Mouse (Mus musculus): ENCODE data around the gene Foxg1. TPM values are rescaled to one million over a fixed set of nuclear protein-coding genes. Genes with fewer than 3 reads are reported as not detected.

The Foxg1 gene
- total RNA-seq, 2 experiments from 2014 or later = not detected

DNA sequence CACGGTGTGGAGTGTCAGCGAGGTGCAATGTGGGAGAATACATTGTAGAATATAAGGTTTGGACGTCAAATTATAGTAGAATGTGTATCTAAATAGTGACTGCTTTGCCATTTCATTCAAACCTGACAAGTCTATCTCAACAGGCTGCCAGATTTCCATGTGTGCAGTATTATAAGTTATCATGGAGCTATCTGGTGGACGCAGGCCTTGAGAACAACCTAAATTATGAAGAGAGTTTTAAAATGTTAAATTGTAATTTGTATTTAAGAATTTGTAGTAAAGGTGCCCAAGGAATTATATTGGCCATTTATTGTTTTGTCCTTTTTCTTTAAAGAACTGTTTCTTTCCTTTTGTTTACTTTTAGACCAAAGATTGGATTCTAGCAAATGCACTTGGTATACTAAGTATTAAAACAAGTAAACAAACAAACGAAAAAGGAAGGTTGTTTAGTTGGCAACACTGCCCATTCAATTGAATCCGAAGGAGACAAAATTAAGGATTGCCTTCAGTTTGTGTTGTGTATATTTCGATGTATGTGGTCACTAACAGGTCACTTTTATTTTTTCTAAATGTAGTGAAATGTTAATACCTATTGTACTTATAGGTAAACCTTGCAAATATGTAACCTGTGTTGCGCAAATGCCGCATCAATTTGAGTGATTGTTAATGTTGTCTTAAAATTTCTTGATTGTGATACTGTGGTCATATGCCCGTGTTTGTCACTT is 3.8 kb downstream of the Foxg1 start:
- DNase-seq = no peak

DNA sequence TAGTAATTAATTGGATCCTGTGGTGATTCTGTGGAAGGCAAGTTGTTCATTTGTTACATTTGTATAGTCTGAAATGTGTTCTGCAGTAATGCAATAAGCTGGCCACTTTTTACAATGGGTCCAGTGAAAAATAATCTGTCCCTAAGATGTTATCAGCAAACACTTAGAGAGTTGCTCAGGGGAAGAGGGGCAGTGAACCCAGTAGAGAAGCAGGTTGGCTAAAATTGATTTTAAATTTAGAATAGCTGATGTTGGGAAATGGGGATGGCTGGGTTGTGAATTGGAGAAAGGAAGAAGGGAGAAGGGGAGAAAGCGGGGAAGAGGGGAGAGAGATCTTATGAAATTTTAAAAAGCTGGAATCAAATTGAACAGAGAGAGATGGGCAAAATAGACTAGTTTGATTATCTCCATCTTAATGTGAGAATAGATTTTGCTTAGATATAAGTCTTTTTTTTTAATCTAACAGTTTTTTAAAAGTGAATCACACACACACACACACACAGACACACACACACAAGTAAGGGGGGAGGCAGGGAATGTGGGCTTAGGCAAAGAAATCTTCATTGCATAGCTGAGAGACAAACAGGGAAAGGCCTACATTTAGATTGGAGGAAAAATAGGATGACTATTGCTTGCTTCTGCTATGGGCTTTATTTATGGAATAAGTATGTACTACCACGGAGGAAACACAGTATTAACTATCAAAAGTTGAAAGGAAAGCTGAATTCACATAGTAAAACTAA is 5.6 kb downstream of the Foxg1 start:
- no peak for DNase-seq

DNA sequence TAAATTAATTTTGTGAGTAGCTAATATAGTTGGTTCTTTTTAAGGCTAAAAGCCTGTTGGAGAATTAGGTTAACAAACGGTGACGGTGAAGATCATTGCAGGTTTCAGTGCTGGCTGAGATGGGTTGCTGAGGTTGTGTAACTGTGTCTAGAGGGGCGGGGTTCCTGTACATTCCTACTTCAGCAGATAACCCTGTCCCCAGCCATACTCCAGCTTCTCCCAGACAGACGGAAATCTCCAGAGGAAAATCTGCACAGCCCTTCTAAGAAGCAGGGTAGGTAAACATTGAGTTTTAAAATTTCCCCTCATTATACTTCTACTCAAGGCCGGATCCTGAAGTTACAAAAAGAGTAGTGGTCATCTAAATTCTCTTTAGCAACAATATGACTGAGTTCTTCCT is 7.2 kb downstream of the Foxg1 start:
- no peak for DNase-seq

DNA sequence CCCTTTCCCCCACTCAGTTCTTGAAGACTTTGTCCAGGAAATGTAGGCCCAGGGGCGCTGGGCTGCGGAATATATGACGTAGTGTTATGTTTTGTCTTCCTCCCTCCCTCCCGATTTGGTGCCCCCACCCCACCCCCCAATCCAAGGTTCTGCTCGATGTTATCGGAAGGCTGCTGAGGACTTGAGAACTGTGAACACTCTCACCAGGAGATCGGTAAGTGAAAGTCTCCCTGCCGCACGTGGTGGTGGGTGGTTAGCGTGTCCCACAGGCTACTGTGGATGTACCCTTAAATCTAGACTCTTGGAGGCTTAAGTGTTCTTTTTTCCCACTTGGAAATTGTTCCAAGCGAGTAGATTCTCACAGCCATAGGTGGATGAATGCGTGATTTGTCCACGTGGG is 7.8 kb downstream of the Foxg1 start:
- no peak for DNase-seq

DNA sequence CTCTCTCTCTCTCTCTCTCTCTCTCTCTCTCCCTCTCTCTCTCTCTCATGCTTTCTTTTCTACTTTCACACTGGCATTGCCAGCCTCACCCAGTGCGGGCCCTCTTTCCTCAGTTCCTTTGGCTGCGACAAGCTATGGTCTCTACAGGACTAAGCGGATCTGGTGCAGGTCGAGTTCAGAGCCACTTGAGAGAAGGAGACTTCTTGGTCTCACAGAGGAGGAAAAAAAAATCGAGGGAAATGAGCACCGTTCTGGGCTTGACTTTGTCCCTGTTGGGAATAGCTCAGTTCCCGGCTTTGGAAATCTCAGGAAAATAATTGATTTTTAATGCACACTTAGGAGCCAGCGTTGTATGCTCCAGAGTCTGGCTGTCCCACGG is 8.5 kb downstream of the Foxg1 start:
- no peak for DNase-seq

DNA sequence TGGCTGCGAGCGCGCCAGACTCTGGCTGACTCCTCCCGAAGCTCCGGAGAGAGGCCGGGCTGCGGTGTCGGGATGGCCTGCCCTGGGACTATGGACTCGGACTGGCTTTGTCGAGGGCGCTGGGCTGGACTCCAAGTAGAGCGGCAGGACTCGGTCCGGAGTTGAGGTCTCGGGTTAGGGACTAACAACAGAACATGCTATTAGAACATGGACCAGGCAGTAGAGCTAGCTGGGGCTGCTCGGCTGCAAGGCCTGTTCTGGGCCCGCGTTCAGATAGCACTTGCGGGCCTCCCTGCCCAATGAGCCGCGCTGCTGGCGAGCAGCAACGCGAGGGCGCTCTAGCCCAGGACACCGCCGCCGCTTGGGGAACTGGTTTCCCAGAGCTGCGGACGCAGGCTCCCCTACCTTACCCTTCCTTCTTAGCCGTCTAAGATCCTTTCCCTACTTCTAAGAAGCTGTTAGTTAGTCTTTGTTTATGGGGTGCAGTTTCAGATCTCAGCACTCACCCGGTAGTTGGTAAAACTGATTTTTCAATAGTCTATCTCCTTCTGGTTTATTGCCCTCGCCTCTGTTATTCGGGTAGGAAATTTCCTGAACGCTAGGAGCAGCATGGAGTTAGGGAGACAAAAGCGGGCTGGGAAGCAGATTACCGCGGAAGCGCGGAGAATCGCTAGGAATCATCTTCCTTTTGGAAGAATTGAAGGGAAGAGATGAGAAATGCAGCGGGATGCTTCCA is 9.0 kb downstream of the Foxg1 start:
- peak in 1 of 2 experiments; percentile 19 for DNase-seq

DNA sequence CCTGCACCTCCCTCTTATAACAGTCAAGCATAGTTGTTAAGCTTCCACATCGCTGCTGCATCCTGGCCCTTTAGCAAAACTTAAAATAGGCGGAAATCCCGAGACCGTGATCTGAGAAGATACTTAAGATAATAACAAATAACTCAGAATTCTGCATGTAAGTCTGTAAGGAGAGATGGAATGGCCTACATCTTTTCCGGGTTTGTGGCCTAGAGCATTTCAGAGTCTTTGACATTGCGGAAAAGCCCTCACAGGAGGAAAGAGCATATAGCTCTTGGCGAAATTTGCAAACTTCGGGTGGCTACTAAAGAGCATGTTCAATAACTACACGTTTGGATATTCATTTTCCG is 9.6 kb downstream of the Foxg1 start:
- DNase-seq = no peak

DNA sequence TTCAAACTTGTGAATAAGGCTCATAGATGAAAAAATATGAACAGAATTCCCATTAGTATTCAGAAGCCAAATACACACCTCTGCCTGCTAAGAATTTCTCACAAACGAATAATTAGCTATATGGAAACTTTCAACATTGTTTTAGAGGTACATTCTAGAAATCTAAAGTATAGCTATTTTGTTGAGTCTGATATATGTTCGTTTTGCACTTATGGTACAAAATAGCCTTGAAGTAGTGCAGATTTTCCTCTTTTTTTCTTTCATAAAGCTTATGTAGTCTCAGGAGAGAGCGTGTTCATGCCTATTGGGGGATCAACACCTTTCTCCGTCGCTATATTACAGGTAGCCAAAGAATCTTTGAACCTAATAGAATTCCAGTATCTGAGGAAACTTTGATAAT is 10.4 kb downstream of the Foxg1 start:
- no peak for DNase-seq

DNA sequence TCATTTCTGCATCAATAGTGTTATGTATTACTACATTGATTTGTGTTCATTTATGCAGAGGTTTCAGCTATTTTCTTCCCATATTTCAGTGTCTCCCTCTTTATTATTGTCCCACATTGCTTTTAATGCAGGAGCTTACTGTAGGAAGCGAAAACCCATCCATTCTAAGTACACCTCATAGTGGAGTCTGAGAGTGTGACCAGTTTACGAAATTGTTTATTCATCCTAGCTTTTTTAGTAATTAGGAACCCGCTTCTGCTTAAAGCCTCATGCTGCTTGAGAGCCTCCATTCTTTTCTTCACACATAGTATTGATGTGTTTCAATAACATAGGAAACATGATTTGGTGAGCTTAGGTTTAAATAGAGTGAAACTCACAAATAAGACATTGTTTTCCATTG is 11.2 kb downstream of the Foxg1 start:
- DNase-seq = no peak

DNA sequence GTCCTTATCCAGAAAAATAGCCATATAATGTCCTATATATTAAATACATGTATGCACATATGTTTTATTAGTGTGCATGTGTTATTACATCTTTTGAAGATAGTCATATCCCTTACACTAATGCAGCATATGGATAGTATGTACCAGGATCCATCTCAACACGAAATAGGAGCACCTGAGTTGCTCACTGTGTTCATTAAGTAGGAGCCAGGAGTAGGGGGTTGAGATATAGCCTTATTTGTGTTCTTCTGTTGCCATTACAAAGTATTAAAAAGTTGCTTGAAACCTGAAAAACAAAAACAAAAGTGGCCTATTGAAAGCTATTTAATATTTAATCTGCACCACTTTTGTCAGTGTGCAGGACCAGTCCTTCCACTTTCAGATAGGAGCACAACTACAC is 11.7 kb downstream of the Foxg1 start:
- DNase-seq = no peak

DNA sequence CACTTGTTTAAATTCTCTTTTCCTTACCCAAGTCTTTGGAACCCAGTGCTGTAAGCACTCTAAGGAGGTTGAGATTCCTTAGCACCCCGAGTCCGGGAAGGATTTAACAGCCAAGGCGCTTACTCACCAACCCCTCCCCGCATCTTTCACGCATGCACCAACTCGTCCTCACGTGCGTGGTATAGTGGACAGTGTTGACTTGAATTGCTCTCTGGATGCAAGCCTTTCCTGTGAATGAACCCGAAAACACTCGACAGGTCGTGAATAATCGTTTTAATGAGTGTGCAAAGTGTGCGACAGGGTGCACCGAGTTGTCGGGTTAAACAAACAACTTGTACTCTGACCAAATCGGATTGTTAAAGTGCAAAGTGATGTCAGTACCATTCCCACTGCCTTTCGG is 12.4 kb downstream of the Foxg1 start:
- no peak for DNase-seq

DNA sequence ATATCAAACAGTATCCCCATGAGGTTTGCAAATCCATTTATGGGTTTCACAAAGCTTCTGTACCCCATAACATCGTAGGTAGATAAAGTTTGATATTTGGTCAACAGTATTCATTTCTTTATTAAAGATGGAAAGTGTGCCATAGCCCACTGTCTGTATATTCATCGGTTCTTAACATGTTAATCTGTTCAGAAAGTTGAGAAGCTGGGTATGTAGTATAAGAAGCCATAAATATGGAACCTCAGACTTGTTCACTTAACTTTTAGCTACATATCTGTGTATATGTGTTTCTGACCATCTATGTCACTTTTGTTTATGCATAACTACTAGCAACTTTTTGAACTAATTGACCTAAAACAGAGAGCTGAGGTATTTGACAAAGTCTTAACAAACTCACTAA is 13.5 kb downstream of the Foxg1 start:
- no peak for DNase-seq

DNA sequence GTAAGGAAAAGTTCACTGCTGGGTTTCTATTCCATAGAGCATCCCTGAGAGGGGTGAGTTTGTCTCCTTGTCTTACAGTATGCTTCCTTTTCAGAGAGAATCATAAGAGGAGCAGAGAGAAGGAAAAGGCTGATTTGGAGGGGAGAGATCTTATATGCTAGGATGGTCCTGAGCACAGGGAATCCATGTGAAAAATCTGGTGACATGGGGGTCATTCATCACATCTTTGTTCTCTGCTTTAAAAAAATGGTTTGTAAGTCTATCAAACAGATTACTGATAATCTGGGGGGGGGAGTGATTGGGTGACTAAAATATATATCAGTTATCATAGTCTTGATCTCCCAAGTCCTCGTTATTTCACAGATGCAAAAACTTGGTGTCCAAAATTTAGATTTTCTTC is 14.3 kb downstream of the Foxg1 start:
- DNase-seq = no peak

DNA sequence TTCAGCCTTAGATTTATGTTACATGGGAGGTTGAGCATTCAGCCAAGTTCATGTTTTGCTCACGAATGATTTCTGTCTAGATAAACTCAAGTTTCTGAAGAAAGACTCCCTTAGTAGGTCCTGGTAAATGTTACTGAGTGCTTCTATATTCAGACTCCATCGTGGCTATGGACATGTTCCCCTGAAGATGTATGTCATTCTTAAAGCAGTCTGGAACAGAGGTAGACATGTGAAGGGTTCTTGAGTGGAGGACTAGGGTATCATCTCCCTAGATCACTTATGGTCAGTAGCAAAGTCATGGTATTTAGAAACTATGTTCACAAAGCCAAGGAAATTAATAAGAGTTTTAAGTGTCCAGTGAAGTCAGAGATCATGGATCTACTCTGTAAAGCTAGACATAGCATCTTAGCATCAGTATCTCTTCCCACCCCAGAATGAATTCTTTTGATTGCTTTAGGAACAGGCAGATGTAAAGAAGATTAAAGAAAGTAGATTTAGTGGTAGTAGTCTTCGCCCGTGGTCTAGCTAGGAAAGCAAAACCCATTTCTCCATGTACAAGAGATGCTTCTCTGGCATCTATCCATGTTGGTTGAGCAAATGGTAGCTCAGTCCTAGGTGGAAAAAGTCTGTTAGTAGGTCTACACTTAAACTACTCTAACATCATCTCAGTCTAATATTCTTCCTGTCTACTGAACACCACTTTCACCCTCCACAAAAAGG is 15.1 kb downstream of the Foxg1 start:
- DNase-seq = no peak

DNA sequence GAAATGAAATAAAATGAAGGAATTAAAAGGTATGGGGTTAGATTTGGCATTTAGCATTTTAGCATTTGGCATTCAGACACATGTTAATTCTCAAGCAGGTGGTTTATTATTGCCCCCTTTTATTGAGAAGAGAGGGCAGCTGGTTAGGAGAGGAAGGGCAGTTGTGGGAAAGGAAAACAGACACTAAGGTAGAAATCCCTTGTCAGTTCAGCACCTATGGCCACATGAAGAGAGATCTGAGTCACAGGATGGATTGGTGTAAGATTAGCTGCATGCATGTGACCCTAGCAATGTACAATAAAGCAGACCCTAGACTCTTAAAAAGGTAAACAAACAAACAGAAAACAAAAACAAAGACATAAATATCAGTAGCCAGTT is 15.7 kb downstream of the Foxg1 start:
- DNase-seq = no peak

DNA sequence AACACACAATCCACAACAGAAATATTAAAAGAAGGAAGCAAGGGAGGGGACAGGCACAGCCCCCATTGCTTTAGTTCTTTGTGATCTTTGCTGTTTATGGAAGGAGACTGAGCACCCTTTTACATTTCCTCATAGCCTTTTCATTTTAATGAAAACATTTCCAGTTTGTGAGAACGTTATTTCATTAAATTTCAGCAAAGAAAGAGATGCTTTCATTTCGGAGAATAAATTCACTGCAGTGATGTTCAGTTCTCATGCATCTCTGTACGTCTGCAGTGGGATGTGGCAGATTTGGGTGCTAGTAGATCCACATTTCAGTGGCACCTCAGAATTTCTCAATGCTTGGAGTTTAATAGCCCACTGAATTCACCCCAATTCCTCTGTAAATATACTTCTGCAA is 16.2 kb downstream of the Foxg1 start:
- DNase-seq = no peak

DNA sequence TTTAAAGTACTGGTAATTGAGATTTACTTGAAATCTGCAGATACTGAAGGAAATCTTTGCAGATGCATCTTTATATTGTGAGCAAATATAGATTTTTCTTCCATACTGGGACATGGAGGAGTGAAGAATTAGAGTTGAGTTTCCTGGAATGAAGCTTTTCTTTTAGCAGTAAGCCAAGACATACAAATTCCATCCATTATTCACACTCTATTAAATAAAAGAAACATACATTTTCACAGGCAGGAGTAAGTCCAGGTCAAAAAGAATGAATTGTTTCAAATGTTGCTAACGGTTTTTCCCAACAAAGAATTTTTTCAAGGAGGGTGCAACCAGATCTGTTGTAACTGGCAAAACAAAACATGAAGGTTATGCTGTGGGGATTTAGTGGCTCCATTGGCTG is 17.2 kb downstream of the Foxg1 start:
- DNase-seq = no peak

DNA sequence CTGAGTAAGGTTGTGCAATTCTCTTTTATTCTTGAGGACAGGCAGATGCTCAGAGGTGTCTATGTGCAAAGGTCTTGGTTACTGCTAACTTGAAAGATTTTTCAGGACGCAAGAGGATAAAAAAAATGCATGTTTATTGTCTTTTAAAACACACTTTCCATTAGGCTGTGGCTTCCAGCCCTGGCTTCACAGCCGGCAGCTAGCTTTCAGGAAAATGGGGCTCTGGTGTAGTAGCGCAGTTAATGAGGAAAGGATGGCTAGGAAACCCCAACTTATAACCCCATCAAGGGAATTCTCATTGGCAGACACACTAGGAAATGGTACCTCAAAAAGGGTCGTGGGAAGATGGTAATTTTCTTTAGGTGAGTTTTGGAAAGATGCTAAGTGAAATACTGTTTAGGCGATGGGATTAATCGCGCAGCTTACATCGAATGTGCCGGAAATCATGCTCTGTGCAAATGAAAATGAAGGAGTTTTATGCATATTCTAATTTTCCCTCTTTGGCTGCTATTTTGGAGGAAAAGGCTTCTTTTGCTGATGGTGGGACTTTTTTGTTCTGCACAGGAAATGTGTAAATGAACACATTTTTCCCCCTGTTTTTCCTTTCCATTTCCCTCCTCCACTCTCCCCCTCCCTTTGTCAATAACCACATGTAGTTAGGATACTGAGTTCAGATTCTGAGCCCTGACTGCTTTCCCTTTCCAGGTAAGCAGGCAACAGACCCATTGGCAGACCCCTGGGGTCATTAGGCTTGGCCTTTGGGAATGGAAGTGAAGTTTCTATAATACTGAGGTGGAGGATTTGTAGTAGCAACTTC is 17.8 kb downstream of the Foxg1 start:
- DNase-seq = no peak

DNA sequence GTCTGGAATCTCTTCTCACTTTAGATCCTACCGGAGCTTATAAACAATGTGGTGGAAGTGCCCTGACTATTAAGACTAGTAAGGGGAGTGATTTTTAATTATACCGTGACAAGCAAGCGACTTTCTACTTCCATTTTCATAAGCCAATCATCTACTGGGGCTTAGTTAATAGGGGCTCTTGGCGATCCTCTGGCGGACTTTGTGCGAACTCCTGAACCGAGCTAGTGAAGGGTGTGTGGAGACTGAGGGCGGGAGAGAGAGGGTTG is 18.3 kb downstream of the Foxg1 start:
- no peak for DNase-seq

DNA sequence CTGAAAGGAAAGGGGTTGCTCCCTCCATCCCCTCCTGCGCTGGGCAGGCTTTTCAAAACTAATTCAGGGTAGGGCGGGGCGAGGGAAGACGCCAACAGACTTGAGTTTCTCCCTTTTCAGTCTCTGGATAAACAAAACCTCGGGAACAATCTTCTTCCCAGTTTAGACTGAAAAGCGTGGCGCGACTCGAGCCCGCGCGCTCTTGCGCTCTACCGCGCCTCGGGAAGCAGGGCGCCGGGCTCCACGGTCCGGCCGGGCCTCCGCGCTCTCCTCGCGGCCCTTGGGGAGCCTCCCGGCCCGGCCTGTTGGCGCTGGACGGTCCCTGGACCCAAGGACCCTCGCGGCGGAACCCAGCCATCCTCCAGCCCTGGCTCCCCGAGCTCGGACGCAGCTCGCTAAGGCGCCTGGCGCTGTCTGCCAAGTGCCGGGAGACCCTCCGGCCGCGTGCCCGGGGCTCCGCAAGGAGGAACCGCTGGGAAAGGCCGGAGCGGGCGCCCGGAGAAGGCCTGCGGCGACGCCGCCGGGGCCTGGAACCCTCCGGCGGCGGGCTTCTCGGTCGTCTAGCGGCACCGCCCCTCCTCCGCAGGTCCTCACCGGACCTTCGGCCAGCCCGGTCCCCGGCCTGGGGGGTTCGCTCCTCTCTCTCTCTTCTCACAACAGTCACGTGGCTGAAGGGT is 18.8 kb downstream of the Foxg1 start:
- DNase-seq = no peak

DNA sequence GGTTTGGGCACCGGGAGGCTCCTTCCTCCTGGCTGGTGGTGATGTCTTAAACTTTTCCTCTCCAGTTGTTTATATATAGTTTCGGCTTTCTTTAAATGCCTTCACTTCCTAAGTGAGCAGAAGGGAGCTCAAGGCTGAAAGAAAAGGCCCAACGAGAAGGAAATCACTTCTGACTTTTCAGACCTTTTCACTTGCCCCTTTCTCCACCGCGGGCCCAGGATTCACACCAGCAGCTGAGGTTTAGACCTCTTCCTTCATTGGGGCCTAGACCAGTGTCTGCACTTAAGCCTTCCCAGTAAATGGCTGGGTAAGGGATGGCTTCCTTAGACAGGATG is 19.3 kb downstream of the Foxg1 start:
- no peak for DNase-seq

DNA sequence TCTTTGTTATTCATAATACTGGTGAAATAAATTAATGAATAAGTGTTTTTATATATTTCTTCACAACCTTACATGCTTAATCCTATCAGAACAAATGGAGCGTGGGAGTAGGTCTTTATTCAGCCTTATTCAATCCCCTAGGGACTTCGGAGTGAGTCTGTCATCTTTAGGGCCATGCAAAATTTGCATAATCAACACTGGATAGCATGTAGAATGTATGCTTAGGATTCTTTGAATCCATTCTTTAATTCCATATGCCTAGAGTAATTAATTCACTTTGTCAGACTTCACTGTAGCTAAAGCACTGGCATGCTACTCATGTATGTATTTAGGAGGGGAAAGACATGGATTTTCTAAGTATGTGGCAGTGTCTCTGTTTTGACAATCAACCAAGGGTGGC is 27.4 kb downstream of the Foxg1 start:
- DNase-seq = no peak
